Mouse (Mus musculus) midbrain, embryonic 16.5 days (tissue): ENCODE measurements around the gene Yars. TPM values are rescaled to one million over a fixed set of nuclear protein-coding genes. Genes with fewer than 3 reads are reported as not detected.
A peak's percentile ranks its signal among the peaks of the same experiment; 100 is the strongest.

Experiments
- ATAC-seq: fragments of 200-750 bp; cut with Nextera tagmentation; 2 replicates; pipeline ENCODE4 v1.8.0; 2017; ENCODE audit warnings: moderate TSS enrichment
- H3K27ac ChIP-seq: fragments of 300-500 bp; sonication (generic); 2 replicates; pipeline ENCODE4 v1.5.1; 2014; ENCODE audit warnings: mild to moderate bottlenecking, low read length, mixed read lengths
- H3K27me3 ChIP-seq: fragments of 300-500 bp; sonication (generic); 2 replicates; pipeline ENCODE4 v1.6.1; 2014; ENCODE audit warnings: low read depth, low read length, mixed read lengths; ENCODE audit not compliant: control insufficient read depth, insufficient read depth
- H3K36me3 ChIP-seq: fragments of 300-500 bp; sonication (generic); 2 replicates; pipeline ENCODE4 v1.6.1; 2014; ENCODE audit warnings: mild to moderate bottlenecking, low read length, moderate library complexity, mixed read lengths; ENCODE audit not compliant: control insufficient read depth, insufficient read depth
- H3K4me1 ChIP-seq: fragments of 300-500 bp; sonication (generic); 2 replicates; pipeline ENCODE4 v1.6.1; 2014; ENCODE audit warnings: mild to moderate bottlenecking, low read length, mixed read lengths; ENCODE audit not compliant: control insufficient read depth, insufficient read depth
- H3K4me2 ChIP-seq: fragments of 300-500 bp; sonication (generic); 2 replicates; pipeline ENCODE4 v1.6.1; 2014; ENCODE audit warnings: mild to moderate bottlenecking, low read length, mixed read lengths
- H3K4me3 ChIP-seq: fragments of 300-500 bp; sonication (generic); 2 replicates; pipeline ENCODE4 v1.5.1; 2014; ENCODE audit warnings: low read depth, mild to moderate bottlenecking, low read length, moderate library complexity, mixed read lengths
- H3K9ac ChIP-seq: fragments of 300-500 bp; sonication (generic); 2 replicates; pipeline ENCODE4 v1.6.1; 2014; ENCODE audit warnings: low read depth, low read length, mixed read lengths
- H3K9me3 ChIP-seq: fragments of 300-500 bp; sonication (generic); replicated peaks from 2 replicates; pipeline ENCODE4 v1.6.1; 2014; ENCODE audit warnings: mild to moderate bottlenecking, low read length, mixed read lengths; ENCODE audit not compliant: control insufficient read depth, poor library complexity, severe bottlenecking
- WGBS: fragments of 180-500 bp; shearing (Covaris S2); extraction: QIAGEN DNeasy Blood & Tissue Kit; methylation state at CpG from one replicate; pipeline ENCODE4 v1.1.7; 2014; 5-methylcytosine and 5-hydroxymethylcytosine counted together
- polyA plus RNA-seq: library from polyadenylated mRNA; unstranded; fragments of >200 nt; fragmentation: Nextera tagmentation; extraction: Ambion mirVana; gene quantifications from 2 replicates; pipeline ENCODE4 v1.2.1, GENCODE M21; 2015

The Yars gene
- polyA plus RNA-seq, 1 experiment from 2014 or later, result 111 TPM

- no peaks in the 10 kb centered on the region for H3K9me3 ChIP-seq
- H3K9ac ChIP-seq, result no peak overlapping the region
- no peak for ATAC-seq
- H3K27ac ChIP-seq, result no peak overlapping the region
- WGBS, result 45% methylated on average over 4 of the region's 4 CpGs
- H3K4me1 ChIP-seq, result peaks cover 16% of the 10 kb centered on the region
- H3K27me3 ChIP-seq, result peaks cover 21% of the 10 kb centered on the region
- H3K4me3 ChIP-seq, result no peak overlapping the region
- H3K36me3 ChIP-seq, result no peaks in the 10 kb centered on the region
- H3K4me2 ChIP-seq, result no peak overlapping the region
These were observed 55.2 kb downstream of the Yars start for GRCm38 (mm10) chr4:129244802-129245201.

GRCm38 (mm10) chr4:129246360-129247301 lies 57.1 kb downstream of the Yars start:
- Histone ChIP-seq H3K27me3 (peaks cover 22% of the 10 kb centered on the region), H3K4me3 (no peak overlapping the region), H3K4me1 (peaks cover 20% of the 10 kb centered on the region), H3K4me2 (no peak overlapping the region), H3K9ac (no peak overlapping the region), H3K9me3 (no peaks in the 10 kb centered on the region), H3K27ac (no peak overlapping the region), H3K36me3 (no peaks in the 10 kb centered on the region)
- no peak for ATAC-seq
- 48% methylated on average over 15 of the region's 15 CpGs for WGBS

- H3K9ac ChIP-seq, result peak overlapping the region; percentile 65
- 15% methylated on average over 20 of the region's 24 CpGs for WGBS
- H3K9me3 ChIP-seq, result no peaks in the 10 kb centered on the region
- H3K27ac ChIP-seq, result no peak overlapping the region
- H3K27me3 ChIP-seq, result peaks cover 22% of the 10 kb centered on the region
- ATAC-seq, result no peak
- H3K36me3 ChIP-seq, result no peaks in the 10 kb centered on the region
- H3K4me1 ChIP-seq, result peaks cover 16% of the 10 kb centered on the region
- peak overlapping the region; percentile 55 for H3K4me3 ChIP-seq
- H3K4me2 ChIP-seq, result peak overlapping the region; percentile 99
These were observed 58.1 kb downstream of the Yars start for GRCm38 (mm10) chr4:129247381-129248242.

DNA sequence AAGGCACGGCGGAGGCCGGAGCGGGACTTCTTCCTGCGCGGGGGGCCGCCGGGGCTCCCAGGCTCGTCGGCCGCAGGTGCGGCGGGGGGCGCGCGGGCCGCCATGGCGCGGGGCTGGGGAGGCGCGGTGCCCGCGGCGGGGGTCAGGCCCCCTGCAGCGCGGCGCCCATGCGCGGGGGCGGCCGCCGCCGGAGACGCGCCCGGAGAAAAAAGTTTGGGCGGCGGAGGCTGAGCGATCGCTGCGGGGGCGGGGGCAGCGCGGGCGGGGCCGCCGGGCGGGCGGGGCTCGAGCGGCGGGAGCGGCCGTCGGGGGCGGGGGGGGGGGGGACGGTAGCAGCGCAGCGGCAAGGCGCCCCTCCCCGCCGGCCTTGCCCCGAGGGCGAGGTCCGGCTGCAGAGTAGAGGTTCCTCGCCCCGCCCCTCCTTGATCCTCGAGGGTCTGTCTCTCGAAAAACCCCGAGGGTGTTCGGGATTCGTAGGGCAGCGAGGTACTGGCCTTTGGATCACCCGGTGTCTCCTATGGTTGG lies 58.7 kb downstream of the Yars start:
- Histone ChIP-seq H3K27me3 (peaks cover 22% of the 10 kb centered on the region), H3K9ac (peak overlapping the region; percentile 65), H3K36me3 (no peaks in the 10 kb centered on the region), H3K4me1 (peaks cover 16% of the 10 kb centered on the region), H3K9me3 (no peaks in the 10 kb centered on the region), H3K4me2 (peak overlapping the region; percentile 99), H3K27ac (no peak overlapping the region), H3K4me3 (peak overlapping the region; percentile 55)
- WGBS, result under 1% methylated on average over 14 of the region's 74 CpGs
- ATAC-seq, result no peak

DNA sequence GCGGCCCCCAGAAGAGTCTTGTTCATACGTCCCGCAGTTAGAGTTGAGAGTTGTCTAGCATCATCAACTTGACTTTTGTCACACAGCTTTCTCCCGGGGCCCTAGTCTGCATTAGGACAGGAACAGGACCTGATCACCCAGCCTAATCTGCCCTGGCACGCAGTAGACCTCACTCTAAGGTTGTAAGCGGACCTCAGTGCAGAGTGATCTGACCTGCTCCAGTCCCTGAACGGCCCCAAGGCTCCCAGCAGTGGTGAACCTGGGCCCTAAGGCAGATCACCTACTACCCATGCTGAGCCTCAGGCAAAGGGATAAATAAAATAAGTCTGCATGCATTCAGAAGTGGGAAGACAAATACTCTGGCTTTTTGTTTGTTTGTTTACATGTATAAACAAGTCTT lies 59.7 kb downstream of the Yars start:
- H3K27me3 ChIP-seq, result peaks cover 22% of the 10 kb centered on the region
- H3K4me2 ChIP-seq, result no peak overlapping the region
- no peak for ATAC-seq

GRCm38 (mm10) chr4:129250759-129251481 lies 61.4 kb downstream of the Yars start:
- Histone ChIP-seq H3K36me3 (no peaks in the 10 kb centered on the region), H3K9ac (no peak overlapping the region)

More for the DNA sequence above, 59.7 kb downstream of the Yars start:
- H3K4me1 ChIP-seq, result peaks cover 16% of the 10 kb centered on the region
- no peaks in the 10 kb centered on the region for H3K9me3 ChIP-seq
- no peak overlapping the region for H3K9ac ChIP-seq
- no peak overlapping the region for H3K27ac ChIP-seq
- 24% methylated on average over 7 of the region's 7 CpGs for WGBS
- no peak overlapping the region for H3K4me3 ChIP-seq
- no peaks in the 10 kb centered on the region for H3K36me3 ChIP-seq

GRCm38 (mm10) chr4:129251482-129252125 lies 62.0 kb downstream of the Yars start:
- H3K9ac ChIP-seq, result no peak overlapping the region
- no peaks in the 10 kb centered on the region for H3K36me3 ChIP-seq
- WGBS, result 4% methylated on average over 15 of the region's 15 CpGs
- peaks cover 18% of the 10 kb centered on the region for H3K4me1 ChIP-seq
- peak overlapping the region; percentile 17 for H3K4me2 ChIP-seq
- no peak for ATAC-seq
- H3K4me3 ChIP-seq, result no peak overlapping the region
- H3K9me3 ChIP-seq, result no peaks in the 10 kb centered on the region
- H3K27ac ChIP-seq, result no peak overlapping the region
- peaks cover 19% of the 10 kb centered on the region for H3K27me3 ChIP-seq

More at GRCm38 (mm10) chr4:129250759-129251481, 61.4 kb downstream of the Yars start:
- ATAC-seq, result no peak
- H3K4me2 ChIP-seq, result peak overlapping the region; percentile 17
- 17% methylated on average over 15 of the region's 15 CpGs for WGBS
- no peak overlapping the region for H3K4me3 ChIP-seq
- no peak overlapping the region for H3K27ac ChIP-seq
- H3K9me3 ChIP-seq, result no peaks in the 10 kb centered on the region
- peaks cover 16% of the 10 kb centered on the region for H3K4me1 ChIP-seq
- peaks cover 22% of the 10 kb centered on the region for H3K27me3 ChIP-seq

DNA sequence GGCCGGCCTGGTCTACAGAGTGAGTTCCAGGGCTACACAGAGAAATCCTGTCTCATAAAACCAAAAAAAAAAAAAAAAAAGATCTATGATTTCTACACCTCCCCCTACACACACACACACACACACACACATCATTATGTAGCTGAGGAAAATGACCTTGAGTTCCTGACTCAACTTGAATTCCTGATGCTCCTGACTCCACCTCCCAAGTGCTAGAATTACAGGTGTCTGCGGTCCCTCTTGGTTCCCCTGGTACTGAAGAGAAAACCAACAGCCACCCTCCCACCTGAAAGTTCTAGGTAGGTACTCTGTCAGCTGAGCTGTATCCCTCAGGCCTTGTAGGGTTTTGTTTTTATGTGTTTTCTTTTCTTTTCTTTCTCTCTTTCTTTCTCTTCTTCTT lies 62.9 kb downstream of the Yars start:
- Histone ChIP-seq H3K27me3 (peaks cover 11% of the 10 kb centered on the region), H3K4me2 (no peak overlapping the region), H3K9me3 (no peaks in the 10 kb centered on the region), H3K27ac (no peak overlapping the region), H3K9ac (no peak overlapping the region), H3K4me3 (no peak overlapping the region), H3K36me3 (no peaks in the 10 kb centered on the region), H3K4me1 (peaks cover 19% of the 10 kb centered on the region)
- no peak for ATAC-seq
- 93% methylated on average over 2 of the region's 2 CpGs for WGBS
